Mouse (Mus musculus) left cerebral cortex, postnatal 4 days (tissue): ENCODE measurements around the gene Mkrn2os. TPM values are rescaled to one million over a fixed set of nuclear protein-coding genes. Genes with fewer than 3 reads are reported as not detected.

ENCODE experiments used
- DNase-seq: peaks from one replicate; pipeline ENCODE4 v3.0.0-alpha.2; 2022
- intact Hi-C: fragments of 180-260 bp; cut with DNase I; formaldehyde crosslinking; loops from one replicate; pipeline ENCODE4 v1.15.1; 2025
- total RNA-seq, 2 experiments: library from RNA; stranded (reverse); gene quantifications; 2 replicates each; pipeline ENCODE4 v1.2.3; 2021

Mkrn2os gene
- total RNA-seq, 2 experiments from 2014 or later: not detected

GRCm38 (mm10) chr6:115583430-115584125 is 8.8 kb downstream of the Mkrn2os start:
- intact Hi-C loops: no loop called here
- DNase-seq: no peak

GRCm38 (mm10) chr6:115582328-115583115 is 9.9 kb downstream of the Mkrn2os start:
- no peak for DNase-seq
- intact Hi-C loops: no loop called here

- intact Hi-C loops: no loop called here
These were observed 11.6 kb downstream of the Mkrn2os start for GRCm38 (mm10) chr6:115580810-115581209.

GRCm38 (mm10) chr6:115577941-115578340 is 14.4 kb downstream of the Mkrn2os start:
- intact Hi-C loops: no loop called here
- DNase-seq: no peak

More at GRCm38 (mm10) chr6:115580810-115581209, 11.6 kb downstream of the Mkrn2os start:
- DNase-seq: no peak

- no peak for DNase-seq
- intact Hi-C loops: no loop called here
These were observed 15.0 kb downstream of the Mkrn2os start for GRCm38 (mm10) chr6:115577407-115577806.

GRCm38 (mm10) chr6:115574171-115574570 is 18.2 kb downstream of the Mkrn2os start:
- no peak for DNase-seq
- intact Hi-C loops: no loop called here

GRCm38 (mm10) chr6:115565479-115566045 is 26.8 kb downstream of the Mkrn2os start:
- DNase-seq: no peak
- intact Hi-C loops: no loop called here

GRCm38 (mm10) chr6:115559651-115560632 is 32.4 kb downstream of the Mkrn2os start:
- intact Hi-C loops: no loop called here
- DNase-seq: no peak

GRCm38 (mm10) chr6:115558176-115558575 is 34.2 kb downstream of the Mkrn2os start:
- DNase-seq: no peak
- intact Hi-C loops: no loop called here

GRCm38 (mm10) chr6:115555485-115555884 is 36.9 kb downstream of the Mkrn2os start:
- DNase-seq: no peak
- intact Hi-C loops: no loop called here

GRCm38 (mm10) chr6:115546276-115546675 is 46.1 kb downstream of the Mkrn2os start:
- DNase-seq: peak; percentile 59
- intact Hi-C loops: no loop called here

- peak; percentile 98 for DNase-seq
- intact Hi-C loops: no loop called here
These were observed 47.9 kb downstream of the Mkrn2os start, which contains the start of gene Tsen2 for GRCm38 (mm10) chr6:115544442-115544970. TSS of gene Tsen2 (plus strand) at chr6:115544664.

- no peak for DNase-seq
- intact Hi-C loops: no loop called here
These were observed 50.0 kb downstream of the Mkrn2os start for GRCm38 (mm10) chr6:115542341-115542740.

- DNase-seq: no peak
- intact Hi-C loops: no loop called here
These were observed 50.6 kb downstream of the Mkrn2os start for GRCm38 (mm10) chr6:115541676-115542275.

- DNase-seq: peak; percentile 79
- intact Hi-C loops: loop anchor here (2.0 to 10.0 kb wide), 3 partner anchors 254 to 497 kb away; no protein-coding TSS in a partner anchor
These were observed 53.5 kb downstream of the Mkrn2os start for GRCm38 (mm10) chr6:115538645-115539429.

GRCm38 (mm10) chr6:115536169-115536568 is 56.2 kb downstream of the Mkrn2os start:
- intact Hi-C loops: loop anchor here (5.0 to 10.0 kb wide), 2 partner anchors 251 to 494 kb away; no protein-coding TSS in a partner anchor

GRCm38 (mm10) chr6:115534617-115535016 is 57.8 kb downstream of the Mkrn2os start:
- peak; percentile 86 for DNase-seq
- intact Hi-C loops: loop anchor here (5.0 to 10.0 kb wide), 2 partner anchors 250 to 492 kb away; no protein-coding TSS in a partner anchor

More at GRCm38 (mm10) chr6:115536169-115536568, 56.2 kb downstream of the Mkrn2os start:
- DNase-seq: no peak
